Mouse (Mus musculus): ENCODE results near the gene Cped1.

The Cped1 gene

DNA sequence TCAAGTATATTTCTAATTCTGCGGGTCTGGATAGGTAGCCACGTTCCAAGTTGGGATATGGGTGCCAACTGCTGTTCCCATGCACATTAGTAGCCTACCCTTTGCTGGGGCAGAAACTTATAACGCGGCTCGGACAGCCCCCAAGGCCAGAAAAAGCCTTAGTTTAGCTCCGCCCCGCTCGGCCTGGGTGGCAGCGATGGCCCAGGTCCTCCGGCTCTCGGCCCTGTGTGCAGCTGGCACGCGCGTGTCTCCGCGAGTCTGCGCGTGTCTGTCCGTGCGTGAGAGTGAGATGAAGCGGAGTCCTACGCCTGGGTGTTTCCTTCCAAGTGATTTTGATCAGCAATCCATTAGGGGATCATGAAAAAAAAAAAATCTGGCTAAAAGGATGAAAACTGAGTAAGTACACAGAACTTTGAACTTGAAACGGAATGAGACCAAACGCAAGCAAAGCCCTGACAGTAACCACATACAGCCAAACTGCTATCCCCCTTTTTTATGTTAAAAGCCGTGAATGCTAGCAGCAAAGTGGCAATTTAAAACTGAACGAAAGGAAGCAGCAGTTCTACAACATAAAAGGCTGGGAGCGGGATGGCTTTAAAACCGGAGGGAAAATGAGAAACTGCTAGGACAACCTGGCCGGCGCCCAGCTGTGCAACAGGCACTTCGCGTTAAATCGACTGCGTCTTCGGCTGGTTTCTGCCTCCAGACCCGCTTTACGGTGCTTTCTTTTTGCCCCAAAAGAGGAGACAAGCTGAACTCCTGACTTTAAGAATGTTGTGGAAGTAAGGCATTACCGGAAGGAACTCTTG is at the start of gene Cped1:
Gene Cped1 (plus strand): TSS at position 185 of the 809 bp plus-strand sequence.
- peak; percentile 64 for DNase-seq (ENCODE audit: low spot score)

DNA sequence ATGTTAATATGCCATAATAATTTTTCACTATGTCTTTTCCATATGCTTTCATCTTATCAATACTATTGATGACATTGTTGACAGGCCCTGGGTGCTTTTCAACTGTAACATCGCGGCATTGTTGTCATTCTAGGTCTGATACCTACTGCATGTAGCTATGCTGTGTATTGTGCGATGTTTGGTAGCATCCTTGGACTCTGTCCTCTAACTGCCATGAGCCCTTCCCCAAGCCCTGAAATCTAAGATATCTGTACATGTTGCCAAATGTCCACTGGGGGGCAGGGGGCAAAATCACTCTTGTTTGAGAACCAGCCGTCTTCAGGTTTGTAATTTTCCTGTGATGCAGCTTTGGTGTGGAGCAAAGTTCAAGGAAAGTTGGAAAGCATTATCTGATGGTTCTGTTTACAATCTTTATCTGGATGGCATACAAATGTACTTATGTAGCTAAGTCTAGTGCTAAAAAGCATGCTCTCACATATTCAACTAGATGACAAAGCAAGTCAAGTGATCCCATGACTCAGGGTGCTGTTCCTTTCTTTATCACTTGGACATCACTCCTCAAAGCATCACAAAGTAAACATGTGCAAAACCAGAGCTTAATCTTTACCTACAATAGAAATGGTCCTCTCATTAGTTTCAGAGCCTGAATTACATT is 47.6 kb upstream of the Cped1 start:
- no peak for DNase-seq (ENCODE audit: low spot score)

DNA sequence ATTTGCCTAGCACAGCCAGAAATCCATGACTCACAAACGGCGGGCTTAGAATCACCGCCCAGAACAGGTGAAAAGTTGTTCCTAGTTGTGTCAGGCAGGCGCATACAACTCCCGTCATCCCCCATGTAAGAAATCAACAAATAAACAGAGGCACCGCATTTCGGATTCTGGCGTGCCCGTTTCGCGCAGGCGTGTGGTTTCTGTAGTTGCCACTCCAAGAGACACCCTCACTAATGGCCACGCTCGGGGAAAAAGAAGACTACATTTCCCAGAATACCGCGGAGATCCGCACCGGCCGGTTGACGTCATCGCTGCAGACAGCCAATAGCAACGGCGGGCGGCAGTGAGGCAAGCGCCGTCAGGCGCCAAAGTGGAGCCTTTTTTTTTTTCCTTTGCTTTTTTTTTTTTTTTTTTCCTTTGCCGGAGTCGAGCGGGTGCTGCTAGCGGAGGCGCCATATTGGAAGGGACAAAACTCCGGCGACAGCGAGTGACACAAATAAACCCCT is 36.4 kb upstream of the Cped1 start, which contains the start of gene Ing3:
Gene Ing3 (plus strand): TSS at position 346 of the 506 bp plus-strand sequence.
- peak; percentile 99 for DNase-seq (ENCODE audit: low spot score)

DNA sequence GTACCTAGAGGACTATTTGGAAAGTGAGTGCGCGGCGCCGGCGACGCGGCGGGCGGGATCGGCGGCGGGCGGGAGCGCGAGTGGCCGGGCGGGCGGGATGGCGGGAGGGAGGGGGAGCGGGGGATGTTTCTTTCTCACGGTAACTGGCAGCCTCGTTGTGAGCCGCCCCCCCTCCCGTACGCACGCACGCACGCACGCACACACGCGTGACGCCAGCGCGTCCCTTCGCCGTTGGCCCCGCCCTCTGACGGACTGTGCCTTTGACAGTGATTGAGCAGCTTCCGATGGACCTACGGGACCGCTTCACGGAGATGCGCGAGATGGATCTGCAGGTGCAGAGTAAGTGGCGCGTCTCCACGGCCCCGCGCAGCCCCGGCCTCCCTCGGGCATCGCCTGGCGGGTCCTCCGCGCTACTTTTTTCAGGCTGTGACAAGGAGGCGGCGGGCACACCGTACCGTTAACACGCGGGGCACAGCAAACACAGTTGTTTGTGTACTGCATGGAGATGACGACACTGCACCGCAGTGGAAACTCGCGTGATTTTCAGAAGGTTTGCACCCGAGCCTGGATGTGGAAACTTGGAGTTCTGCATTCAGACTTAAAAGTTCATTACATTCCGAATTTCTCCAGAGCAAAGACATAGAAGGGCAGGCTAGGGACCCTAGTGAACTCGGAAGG is 35.8 kb upstream of the Cped1 start:
- DNase-seq (ENCODE audit: low spot score): peak; percentile 97

DNA sequence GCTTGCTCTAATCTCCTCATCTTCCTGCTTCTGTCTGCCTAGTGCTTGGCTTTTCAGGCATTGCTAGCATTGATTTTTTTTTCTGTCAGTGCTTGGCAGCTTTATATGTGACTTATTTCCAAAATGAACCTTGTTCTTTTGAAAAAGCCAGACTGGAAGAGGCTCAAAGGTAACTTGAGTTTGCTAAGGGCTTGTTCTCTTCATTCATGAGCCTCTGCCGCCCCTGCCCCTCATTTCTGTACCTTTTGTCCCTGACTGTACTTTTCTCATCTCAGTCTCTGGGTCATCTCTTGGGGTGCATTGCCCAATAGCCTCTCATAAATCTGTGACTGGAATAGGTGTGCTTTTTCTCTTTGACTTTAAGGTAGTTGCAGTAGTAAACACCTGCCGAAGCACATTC is 35.0 kb upstream of the Cped1 start:
- no peak for DNase-seq (ENCODE audit: low spot score)

DNA sequence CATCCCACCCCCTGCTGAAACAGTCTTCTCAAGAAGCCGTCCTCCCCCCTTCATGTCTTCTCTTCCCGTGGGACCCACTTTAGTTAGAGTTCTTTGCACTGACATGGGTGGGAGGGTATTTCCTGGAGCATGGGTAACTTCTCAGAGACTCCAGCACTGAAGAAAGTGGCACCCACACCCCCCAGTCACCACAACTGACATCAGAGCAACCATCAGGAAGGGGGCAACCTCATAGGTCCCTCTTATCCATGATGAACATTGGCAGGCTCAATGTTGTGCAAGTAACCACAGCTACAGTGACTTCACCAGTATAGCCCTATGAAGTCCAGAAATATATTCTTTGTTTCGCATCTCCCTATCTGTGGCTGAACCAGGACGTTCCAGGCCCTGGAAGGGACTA is 30.2 kb upstream of the Cped1 start:
- no peak for DNase-seq (ENCODE audit: low spot score)

DNA sequence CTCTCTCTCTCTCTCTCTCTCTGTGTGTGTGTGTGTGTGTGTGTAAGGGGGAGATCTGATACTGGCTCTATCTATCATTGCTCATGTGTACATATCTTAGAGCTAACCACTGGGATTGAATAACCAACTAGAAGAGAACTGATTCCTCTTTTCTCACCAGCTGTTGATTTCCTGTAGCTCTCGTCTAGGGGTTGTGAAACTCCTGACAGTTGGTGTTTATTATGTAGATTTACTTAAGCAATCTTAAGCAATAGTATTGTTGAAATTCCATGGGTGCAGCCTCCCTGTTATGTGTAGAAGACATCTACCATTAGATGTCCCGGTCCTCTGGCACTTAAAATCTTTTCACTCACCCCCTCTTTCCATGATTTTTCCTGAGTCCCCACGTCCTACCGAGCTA is 26.8 kb upstream of the Cped1 start:
- peak; percentile 16 for DNase-seq (ENCODE audit: low spot score)

DNA sequence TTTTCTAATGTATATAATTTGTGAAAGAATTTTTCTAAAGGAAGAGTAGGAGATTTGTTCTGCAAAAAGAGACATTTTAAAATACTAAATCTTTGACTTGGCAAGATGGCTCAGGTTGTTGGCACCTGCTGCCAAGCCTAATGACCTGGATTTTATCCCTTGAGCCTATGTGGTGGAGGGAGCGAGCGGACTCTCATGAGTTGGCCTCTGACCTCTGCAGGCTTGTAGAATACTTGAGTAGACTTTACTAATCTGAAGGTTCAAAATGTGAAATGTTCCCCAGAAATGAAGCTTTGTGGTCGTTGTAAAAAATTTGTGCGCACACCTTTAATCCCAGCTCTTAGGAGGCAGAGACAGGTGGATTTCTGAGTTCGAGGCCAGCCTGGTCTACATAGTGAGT is 25.8 kb upstream of the Cped1 start:
- DNase-seq (ENCODE audit: low spot score): no peak

DNA sequence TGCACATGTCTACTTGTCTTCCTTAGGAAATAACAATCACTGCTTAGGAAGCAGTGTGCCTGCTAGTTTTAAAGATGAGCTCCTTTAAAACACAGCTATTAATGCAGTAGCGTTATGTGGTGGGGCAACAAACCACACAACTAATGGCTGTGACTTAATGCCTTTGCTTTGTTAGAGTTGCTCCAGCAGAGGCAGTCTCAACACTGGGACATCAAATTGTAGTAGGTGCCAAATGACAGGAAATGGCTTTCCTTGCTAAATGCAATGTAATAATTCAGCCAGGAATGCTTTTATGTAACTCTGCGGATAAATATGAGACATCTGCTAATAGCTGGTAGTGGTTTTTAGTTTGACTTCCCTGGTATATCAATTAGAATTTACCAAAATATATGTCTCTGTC is 8.2 kb upstream of the Cped1 start:
- no peak for DNase-seq (ENCODE audit: low spot score)

DNA sequence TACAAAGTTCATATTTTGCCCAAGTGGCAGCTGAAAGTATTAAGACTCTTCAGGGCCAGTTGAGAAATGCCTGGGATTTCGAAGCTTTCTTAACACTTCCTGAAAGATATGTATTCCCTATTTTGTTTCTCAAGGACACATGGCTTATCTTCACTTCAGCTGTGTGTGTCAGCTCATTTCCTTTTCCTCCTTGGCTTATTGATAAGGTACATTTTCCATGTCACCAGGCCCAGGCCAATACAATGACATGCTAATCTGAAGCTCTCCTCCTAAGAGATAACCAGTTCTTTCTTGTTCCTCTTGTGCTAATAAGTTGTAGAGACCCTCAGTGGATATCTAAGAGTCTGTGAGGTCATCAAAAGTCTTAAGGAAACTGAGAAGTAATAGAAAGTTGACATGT is 4.6 kb upstream of the Cped1 start:
- DNase-seq (ENCODE audit: low spot score): no peak

DNA sequence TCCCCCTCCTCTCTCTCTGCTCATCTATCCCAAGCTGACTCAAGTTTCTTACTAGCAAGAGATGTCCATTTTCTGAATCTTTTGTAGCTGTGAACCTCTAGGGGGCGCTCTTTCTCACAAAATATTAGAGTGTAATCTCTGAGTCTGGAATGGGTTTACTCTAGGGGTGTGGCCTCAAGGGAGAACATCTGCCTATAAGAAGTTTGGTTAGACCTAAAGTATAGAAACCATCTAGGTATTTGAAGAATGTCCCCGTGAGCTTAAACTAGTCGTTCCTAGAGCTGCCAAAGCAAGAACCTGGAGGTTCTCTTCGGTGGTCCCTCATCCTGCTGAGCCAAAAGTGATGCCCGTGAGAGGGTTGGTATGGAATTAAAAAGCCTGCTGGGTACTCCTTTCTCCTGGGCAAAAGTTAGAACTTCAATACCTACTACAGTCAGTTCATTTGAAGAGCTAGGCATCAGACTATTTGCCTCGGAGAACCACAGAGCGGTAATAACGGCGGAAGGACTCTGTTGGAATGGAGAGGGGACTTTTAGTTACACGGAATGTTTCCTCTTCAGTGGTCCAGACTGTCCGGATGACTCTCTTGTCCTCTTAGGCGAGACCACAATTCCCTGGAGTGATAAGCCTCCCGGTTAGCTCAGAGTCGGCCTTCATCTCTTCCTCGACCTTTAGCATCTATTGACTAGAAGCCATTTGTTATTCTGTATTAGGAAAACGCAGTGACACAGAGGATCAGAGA is 555 bp upstream of the Cped1 start:
- DNase-seq (ENCODE audit: low spot score): peak; percentile 86

DNA sequence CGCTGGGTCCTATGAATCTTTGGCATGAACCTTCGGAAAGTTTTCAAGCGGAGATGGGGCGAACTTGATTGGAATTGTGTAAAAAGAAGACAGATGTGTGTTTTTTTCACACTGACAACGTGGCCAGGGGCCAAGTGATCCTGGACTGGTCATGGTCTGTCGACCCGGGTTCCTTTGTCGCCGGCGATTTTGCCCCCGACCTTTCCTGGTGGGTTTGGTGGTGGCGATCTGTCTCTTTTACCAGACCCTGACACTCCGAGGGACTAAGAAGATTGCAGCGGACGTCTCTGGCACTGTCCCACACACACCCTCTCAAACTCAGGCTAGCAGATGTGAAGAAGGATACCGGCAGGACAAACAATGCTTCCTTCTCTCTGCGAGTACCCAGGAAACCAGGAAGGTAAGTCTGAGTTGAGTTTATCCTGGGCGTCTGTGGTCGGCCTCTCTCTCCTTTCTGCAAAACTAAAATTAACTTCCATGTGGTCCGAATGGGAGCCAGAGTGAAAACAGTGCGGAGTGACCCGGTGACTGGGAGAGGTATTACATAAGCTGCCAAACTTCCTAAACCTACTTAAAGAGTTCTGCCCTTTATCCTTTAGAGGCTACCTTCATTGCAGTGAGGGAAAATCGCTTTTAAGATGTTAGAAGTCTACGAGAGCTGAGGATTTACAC is 1.1 kb downstream of the Cped1 start:
- DNase-seq (ENCODE audit: low spot score): no peak

DNA sequence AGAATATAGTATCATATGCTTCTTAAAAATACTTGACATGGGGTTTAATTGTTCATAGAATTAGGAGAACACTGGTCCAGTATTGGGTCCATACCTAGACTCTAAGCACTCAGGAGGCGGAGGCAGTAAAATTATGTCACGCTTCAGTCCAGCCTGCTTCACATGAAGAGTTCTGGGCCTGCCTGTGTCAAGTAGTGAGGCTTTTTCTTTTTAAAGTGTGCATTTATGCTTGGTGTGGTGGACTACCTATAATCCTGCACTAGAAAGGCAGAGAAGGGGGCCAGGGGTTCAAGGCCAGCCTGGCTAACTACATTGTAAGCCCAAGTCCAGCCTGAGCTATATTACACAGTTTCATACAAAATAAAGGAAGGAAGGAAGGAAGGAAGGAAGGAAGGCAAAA is 1.8 kb downstream of the Cped1 start:
- DNase-seq (ENCODE audit: low spot score): no peak

DNA sequence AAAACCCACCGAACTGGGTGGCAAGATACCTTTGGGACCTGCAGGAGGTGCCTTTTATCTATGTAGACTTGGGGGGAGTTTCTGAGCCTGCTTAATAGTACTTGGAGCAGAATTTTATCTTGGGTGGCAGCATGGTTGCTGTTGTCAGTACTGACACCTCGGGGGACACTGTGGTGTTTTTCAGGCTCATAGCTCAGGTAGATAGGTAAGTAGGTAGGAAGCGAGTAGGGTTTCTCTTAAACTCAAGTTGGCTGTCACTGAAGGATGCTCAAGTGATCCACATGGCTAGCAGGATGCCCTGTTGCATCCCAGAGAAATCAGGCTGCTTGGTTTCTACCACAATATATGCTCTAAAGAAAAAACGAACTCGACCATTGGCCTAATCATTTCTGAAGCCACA is 2.6 kb downstream of the Cped1 start:
- no peak for DNase-seq (ENCODE audit: low spot score)

DNA sequence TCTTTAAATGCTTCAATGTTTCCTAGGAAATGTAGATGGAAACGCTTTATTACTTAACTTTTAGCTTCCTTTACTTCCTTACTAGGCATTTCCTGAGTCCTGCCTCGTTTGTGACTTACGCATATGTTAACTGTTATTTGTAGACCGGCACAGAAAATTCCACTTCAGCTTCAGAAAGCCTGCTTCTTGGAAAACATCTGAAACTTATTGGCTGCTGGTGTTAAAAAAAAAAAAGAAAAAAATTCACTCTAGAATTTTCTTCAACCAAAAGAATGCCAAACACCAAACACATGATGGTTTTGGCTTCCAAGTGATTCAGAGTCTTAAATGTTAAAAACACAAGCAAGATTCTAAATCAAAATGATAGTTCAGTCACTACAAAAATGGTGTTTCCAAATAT is 3.4 kb downstream of the Cped1 start:
- no peak for DNase-seq (ENCODE audit: low spot score)

DNA sequence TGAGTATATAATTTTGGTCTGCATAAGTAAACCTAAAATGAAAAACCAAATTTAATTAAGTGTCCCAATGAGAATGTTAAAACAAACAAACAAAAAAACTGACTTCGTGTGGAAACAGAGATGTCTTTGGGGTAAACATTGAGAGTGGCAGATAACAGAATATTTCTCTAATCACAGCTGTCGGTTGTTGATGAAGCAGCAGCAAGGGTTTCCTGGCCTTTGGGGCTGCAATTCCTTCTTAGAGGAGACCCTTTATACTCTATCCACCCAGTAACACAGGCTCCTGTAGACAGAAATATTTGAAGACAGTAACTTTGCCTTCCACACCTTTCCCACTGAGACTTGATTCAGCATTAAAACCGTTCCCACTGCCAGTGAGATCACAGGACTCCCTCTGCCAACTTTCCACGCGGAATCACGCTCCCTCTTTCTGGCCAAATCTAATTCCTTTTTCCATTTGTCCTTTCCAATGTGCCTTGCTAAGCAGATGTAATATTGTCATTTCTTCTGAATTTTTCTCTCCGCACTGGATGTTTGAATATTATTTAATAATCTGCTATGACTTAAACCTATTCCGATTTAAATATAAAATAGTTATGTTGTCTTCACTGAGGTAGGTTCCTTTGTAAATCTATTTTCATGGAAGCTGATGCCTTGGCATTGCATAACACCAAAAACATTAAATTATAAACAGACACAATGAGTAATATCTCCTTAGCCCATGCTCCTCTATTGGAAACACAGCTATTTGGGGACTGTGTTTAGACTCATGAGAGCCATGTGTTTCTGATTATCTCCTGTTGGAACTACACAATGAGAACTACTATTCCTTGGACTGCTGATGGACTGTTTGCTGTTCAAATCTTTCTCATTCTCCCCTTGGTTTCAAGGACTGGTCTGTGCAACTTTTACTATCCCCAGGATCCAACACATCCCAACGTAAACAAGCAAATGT is 4.7 kb downstream of the Cped1 start:
- no peak for DNase-seq (ENCODE audit: low spot score)

DNA sequence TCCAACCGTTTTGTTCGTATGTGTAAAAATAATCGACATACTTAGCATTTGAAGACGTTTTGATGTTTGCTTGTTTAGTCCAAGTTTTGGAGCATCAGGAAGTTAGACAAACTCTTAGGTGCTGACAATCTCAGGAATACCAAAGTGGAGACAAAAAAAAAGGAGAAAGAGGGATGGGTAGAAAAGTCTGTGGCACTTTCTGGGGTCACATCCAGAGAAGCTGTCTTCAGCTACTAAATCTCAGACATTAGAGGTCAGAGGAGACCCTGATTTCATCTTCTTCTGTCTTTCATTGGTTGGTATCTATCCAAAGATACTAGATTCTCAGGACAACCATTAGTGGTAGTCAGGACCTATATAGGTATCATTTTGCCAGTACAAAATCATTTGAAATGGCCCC is 5.4 kb downstream of the Cped1 start:
- DNase-seq (ENCODE audit: low spot score): no peak

DNA sequence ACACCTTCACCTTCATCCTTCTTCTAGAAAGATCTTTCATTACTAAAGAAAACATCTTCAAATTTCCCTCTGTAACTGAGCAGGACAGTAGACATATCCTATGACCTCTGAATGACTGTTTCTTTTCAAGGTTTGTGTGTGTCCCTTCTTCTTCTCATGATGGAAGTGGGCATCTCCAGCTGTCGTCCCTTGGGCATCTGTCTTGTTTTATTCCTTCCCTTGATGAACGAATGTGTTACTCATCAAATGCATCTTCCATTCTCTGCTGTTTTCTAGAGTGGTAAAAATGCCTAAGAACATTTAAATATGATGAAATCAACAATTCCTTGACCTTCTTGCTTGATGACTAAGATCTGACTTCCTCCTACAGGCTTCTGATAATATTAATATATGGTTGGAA is 7.4 kb downstream of the Cped1 start:
- no peak for DNase-seq (ENCODE audit: low spot score)

DNA sequence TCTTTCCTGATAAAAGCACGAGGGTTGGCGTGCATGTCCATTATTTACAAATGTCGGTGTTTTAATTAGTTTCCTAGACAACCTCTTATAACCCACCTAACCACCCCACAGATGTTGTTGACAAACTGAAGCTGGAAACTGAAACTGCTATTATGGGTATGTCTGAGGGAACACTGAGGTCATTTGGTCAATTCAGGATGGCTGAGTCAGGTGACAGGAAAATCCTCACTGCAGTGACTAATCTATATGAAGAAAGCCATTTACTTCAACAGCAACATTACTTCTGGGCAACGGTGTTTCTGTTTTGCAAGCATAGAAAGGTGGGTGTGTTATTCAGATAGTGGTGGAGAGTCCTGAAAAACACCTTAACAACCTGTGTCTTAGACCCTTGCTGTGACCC is 12.4 kb downstream of the Cped1 start:
- DNase-seq (ENCODE audit: low spot score): no peak

DNA sequence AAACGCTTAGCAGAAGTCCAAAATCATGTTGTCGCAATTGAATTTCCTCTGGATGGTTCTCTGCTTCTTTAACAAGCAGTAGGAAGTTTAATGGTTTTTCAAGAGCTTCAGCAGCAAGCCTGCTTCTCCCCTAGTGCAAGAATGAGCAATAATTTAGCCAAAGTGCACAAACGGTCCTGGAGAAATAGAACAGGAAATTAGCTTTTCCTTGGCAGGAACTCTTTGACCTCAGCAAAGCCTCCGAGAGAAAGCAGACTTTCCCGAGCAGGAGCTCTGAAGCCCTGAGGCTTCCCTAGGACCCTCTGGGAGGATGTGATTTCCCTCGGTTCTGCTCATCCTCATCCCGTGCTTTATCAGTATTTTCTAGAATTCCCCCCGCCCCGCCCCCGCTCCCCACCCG is 13.3 kb downstream of the Cped1 start:
- no peak for DNase-seq (ENCODE audit: low spot score)

DNA sequence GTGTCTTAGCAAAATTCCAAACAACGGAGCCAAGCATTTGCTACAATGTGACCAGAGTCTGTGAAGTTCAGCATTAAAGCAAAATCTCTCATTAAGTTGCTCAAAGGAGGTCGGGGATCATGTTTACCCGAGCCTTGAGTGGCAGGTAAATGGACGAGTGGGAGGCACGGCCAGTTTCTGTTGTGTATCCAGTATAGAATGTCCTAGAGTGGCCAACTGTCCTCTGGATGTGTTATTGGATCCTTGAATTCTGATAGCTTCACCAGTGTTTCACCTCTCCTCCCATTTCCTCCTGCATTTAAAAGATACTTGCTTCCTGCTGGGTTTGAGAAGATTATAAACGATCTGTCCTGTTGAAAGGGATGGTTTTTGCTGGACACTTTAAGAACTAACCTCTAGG is 14.4 kb downstream of the Cped1 start:
- no peak for DNase-seq (ENCODE audit: low spot score)

Measured in lung, postnatal 25 days (tissue).